11 mouse cellular contexts compared by ENCODE assay signal in the genomic region with DNA sequence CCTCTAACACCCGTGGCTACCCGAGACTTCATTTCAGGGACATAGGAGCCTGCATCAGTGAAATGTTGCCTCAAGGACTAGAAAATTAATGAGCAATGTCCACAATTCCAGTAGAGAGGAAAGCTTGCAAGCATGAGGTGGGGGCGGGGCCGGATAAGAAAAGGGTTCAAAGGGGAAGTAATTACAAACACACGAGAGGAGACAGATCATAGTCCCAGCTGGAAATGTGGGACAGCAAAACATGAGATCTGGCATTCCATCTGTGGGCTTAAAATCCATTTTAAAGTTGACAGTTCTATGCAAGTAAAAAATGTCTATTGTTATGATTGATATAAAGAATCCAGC. TPM values are rescaled to one million over a fixed set of nuclear protein-coding genes. Genes with fewer than 3 reads are reported as not detected.
A peak's percentile ranks its signal among the peaks of the same experiment; 100 is the strongest.
DNase-seq lines count a peak whose midpoint lies in the region; ATAC-seq and TF ChIP-seq lines count a peak whose summit lies in the region.
"Had no signal": no experiment of that assay in that cellular context is flagged by ENCODE, and none has a peak within 500 bp of the region (broad histone marks: within the 10 kb centered on the region; RNA-seq: fewer than 3 reads in every experiment).

No protein-coding gene starts in this region.

- H3K9me3 ChIP-seq in heart, embryonic 13.5 days: no peaks in the 10 kb centered on the region; the same call in 1 of the 2 replicates
- no peaks in the 10 kb centered on the region for H3K9me3 ChIP-seq in kidney, postnatal 0 days (replicated peaks; ENCODE audit: low read length)
- H3K9me3 ChIP-seq: hindbrain, embryonic 15.5 days had no signal

- H3K4me1 ChIP-seq in heart, embryonic 13.5 days: peaks cover 25% of the 10 kb centered on the region
- peaks cover 30% of the 10 kb centered on the region for H3K4me1 ChIP-seq in kidney, postnatal 0 days (replicated peaks; ENCODE audit: insufficient read depth, low read length)

- TF ChIP-seq CTCF in kidney, postnatal 0 days (IDR thresholded peaks at IDR 0.05; ENCODE audit: low read depth): no peak

- TF ChIP-seq POLR2A in myocyte (IDR thresholded peaks at IDR 0.05; ENCODE audit: insufficient read length, low read depth): no peak

- intact Hi-C loops in heart, postnatal 25 days (cut with DNase I): no loop called here

- no peak overlapping the region for H3K4me3 ChIP-seq in heart, embryonic 13.5 days
- no peak overlapping the region for H3K4me3 ChIP-seq in kidney, postnatal 0 days (replicated peaks; ENCODE audit: low read depth, low read length)
- no peak overlapping the region for H3K4me3 ChIP-seq in myocyte
- H3K4me3 ChIP-seq: hindbrain, embryonic 15.5 days had no signal

- no peak for ATAC-seq in heart, embryonic 13.5 days (ENCODE audit: extremely low read depth, insufficient number of reproducible peaks, low FRiP score, low TSS enrichment)
- no peak for ATAC-seq in kidney, postnatal 0 days (replicated peaks; ENCODE audit: low FRiP score, low read depth)

- DNase-seq in heart, postnatal 25 days (ENCODE audit: low spot score): no peak
- DNase-seq in retina, postnatal 1 day: peak; percentile 33
- DNase-seq in retina, embryonic 14.5 days (ENCODE audit: low spot score): no peak
- DNase-seq in kidney, postnatal 0 days (ENCODE audit: low spot score): peak; percentile 87
- DNase-seq in MN1 (ENCODE audit: low spot score): no peak
- no peak for DNase-seq in adrenal gland, adult 18-20 months (ENCODE audit: low spot score in 2 of 2)
- DNase-seq: layer of hippocampus, postnatal 36 days had no signal

- no peak overlapping the region for H3K9ac ChIP-seq in heart, embryonic 13.5 days
- H3K9ac ChIP-seq in kidney, postnatal 0 days (ENCODE audit: low read depth, low read length): no peak overlapping the region
- H3K9ac ChIP-seq: hindbrain, embryonic 15.5 days; liver, embryonic 14.5 days had no signal

- 64% methylated on average over 5 of the region's 5 CpGs for WGBS in heart, embryonic 13.5 days
- WGBS in kidney, postnatal 0 days: 32% methylated on average over 5 of the region's 5 CpGs

- no peak overlapping the region for H3ac ChIP-seq in myocyte (ENCODE audit: control insufficient read depth, insufficient read length)

- no peaks in the 10 kb centered on the region for H3K36me3 ChIP-seq in heart, embryonic 13.5 days
- H3K36me3 ChIP-seq in kidney, postnatal 0 days (ENCODE audit: insufficient read depth, low read length): no peaks in the 10 kb centered on the region
- H3K36me3 ChIP-seq in myocyte (ENCODE audit: control insufficient read depth, insufficient read depth): no peaks in the 10 kb centered on the region
- H3K36me3 ChIP-seq: hindbrain, embryonic 15.5 days had no signal

- H3K4me2 ChIP-seq in heart, embryonic 13.5 days: 0 out of 2 replicates have a peak overlapping the region, but pooled peaks have one; percentile 1
- no peak overlapping the region for H3K4me2 ChIP-seq in kidney, postnatal 0 days (ENCODE audit: low read length)
- H3K4me2 ChIP-seq in myocyte (ENCODE audit: low read depth): peak overlapping the region; percentile 57
- H3K4me2 ChIP-seq: hindbrain, embryonic 15.5 days had no signal

- no peaks in the 10 kb centered on the region for H3K79me2 ChIP-seq in myocyte (ENCODE audit: control insufficient read depth, insufficient read depth)

- peak overlapping the region; percentile 86 for H3K27ac ChIP-seq in heart, embryonic 13.5 days (replicated peaks)
- peak overlapping the region; percentile 60 for H3K27ac ChIP-seq in kidney, postnatal 0 days
- H3K27ac ChIP-seq: liver, embryonic 14.5 days had no signal

- H3K27me3 ChIP-seq in heart, embryonic 13.5 days (replicated peaks): no peaks in the 10 kb centered on the region
- H3K27me3 ChIP-seq in kidney, postnatal 0 days (ENCODE audit: insufficient read depth, low read length): no peaks in the 10 kb centered on the region
- H3K27me3 ChIP-seq in myocyte (ENCODE audit: control insufficient read depth, insufficient read depth, insufficient read length): no peaks in the 10 kb centered on the region
- H3K27me3 ChIP-seq: hindbrain, embryonic 15.5 days had no signal

TF ChIP-seq in myocyte, 11 proteins besides CTCF, POLR2A, EP300 and RAD21:
- TF ChIP-seq POLR2AphosphoS2 (IDR thresholded peaks at IDR 0.05; ENCODE audit: insufficient read length, low read depth) (no peak), REST (IDR thresholded peaks at IDR 0.05; ENCODE audit: insufficient read depth, insufficient read length) (no peak), E2F4 (IDR thresholded peaks at IDR 0.05; ENCODE audit: insufficient read depth) (no peak), TCF3 (IDR thresholded peaks at IDR 0.05; ENCODE audit: insufficient read length, low read depth) (no peak), MYOG (IDR thresholded peaks at IDR 0.05; ENCODE audit: control insufficient read depth in 1 of 3, insufficient read depth in 1 of 3, insufficient read length in 2 of 3, low read depth in 2 of 3) (no peak), MYOD1 (IDR thresholded peaks at IDR 0.05; ENCODE audit: control insufficient read depth in 1 of 3, insufficient read length in 2 of 3, low read depth in 2 of 3) (no peak), TCF12 (IDR thresholded peaks at IDR 0.05; ENCODE audit: insufficient read depth, poor library complexity, severe bottlenecking) (no peak)

RNA-seq across cellular contexts. Expression of a gene that starts 40.9 kb away (rescaled TPM):
- 2.3 and 2.6 TPM in 2 replicates for polyA plus RNA-seq in heart, embryonic 13.5 days (2015; fragmentation: Nextera tagmentation; extraction: Ambion mirVana)
- total RNA-seq in heart, postnatal 25 days (2021): 10 to 100 TPM; 30.8 to 32.3 TPM
- polyA plus RNA-seq in kidney, postnatal 0 days (2015; fragmentation: Nextera tagmentation; extraction: Ambion mirVana): 2.3 and 2.4 TPM in 2 replicates
- 21.8 TPM for polyA plus RNA-seq in myocyte (2012; fragmentation: generic; extraction: Trizol)
- 1 to 10 TPM; 5.4 to 6.8 TPM for total RNA-seq in adrenal gland, adult 18-20 months (2021)

RNA-seq across cellular contexts. Expression of a gene that starts 52.6 kb away (rescaled TPM):
- polyA plus RNA-seq in heart, embryonic 13.5 days (2015; fragmentation: Nextera tagmentation; extraction: Ambion mirVana): 87.9 and 91.5 TPM in 2 replicates
- 10 to 100 TPM; 32.7 to 41.8 TPM for total RNA-seq in heart, postnatal 25 days (2021)
- polyA plus RNA-seq in kidney, postnatal 0 days (2015; fragmentation: Nextera tagmentation; extraction: Ambion mirVana): 75.6 and 77.9 TPM in 2 replicates
- 58.8 TPM for polyA plus RNA-seq in myocyte (2012; fragmentation: generic; extraction: Trizol)
- total RNA-seq in adrenal gland, adult 18-20 months (2021): 10 to 100 TPM; 26.0 to 34.3 TPM

Comparison
In these comparisons a context has a peak if more than half of its experiments do, and no peak if none do; other contexts are left out.
1. DNase-seq: peak in retina, postnatal 1 day (single experiment) and kidney, postnatal 0 days (single experiment); none in heart, postnatal 25 days (single experiment), retina, embryonic 14.5 days (single experiment), MN1 (single experiment) and adrenal gland, adult 18-20 months (0 of 2).